Mouse (Mus musculus): Measurements from ENCODE around the gene Sox10.

DNA sequence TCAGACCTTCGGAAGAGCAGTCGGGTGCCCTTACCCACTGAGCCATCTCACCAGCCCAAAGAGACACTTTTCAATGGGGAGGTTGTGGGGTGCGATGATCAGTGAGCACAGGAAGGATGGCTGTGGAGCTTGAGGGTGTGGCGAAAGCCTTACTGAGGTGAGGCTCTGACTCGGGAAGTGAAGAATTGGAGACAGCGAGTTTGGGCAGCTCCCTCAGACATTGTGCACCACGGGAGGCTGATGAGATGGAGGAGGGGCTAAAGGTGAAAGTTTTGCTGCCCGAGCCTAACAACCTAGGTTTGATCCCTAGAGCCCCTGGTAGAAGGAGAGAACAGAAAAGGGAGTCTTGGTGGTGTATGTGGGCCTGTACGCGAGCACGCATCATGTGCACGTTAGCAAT lies 21.7 kb downstream of the Sox10 start:
- TF ChIP-seq CTCF (IDR thresholded peaks at IDR 0.05; ENCODE audit: low read depth, low read length) (no peak), POLR2A (IDR thresholded peaks at IDR 0.05; ENCODE audit: extremely low read depth, insufficient read depth, low read length) (no peak)

Measured in liver, adult 2 months (tissue).